Mouse (Mus musculus): ENCODE results near the gene Plk5.

Gene Plk5

DNA sequence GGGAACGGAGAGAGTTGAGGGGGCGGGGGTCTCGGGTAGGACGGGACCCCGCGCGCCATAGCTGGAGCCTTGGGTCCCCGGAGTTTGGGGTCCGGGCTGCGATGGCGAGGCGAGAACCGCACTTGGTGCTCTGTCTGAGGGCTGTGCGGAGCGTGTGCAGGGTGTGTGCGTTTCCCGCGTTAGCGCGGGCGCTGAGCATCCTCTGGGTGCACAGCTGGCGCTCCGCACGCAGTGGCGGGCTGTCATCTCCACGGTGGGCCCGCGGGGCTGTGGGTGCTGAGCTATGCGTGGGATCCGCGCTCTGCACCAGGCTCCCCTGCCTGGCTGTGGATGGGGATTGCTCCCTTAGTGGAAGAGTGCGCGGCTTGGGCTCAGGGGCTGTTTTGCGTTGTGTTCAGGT lies 478 bp downstream of the Plk5 start:
- DNase-seq (ENCODE audit: low spot score in 2 of 2), result no peak

DNA sequence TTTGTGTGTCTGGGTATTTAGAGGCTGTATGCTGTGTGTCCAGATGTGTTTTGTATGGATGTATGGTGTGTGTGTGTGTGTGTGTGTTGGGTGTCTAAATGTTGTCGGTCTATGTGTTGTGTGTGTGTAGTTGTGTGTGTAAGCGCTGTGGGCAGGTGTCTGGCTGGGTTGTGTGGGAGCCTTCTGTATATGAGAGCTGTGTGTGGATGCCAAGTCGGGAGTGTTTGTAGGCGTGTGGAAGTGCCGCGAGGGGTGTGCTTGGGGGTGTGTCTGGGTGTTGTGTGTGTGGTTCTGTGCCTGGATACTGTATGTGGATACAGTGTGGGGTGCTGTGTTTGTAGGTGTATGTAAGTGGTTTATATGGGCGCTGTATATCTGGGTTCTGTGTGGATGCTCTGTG lies 1.1 kb downstream of the Plk5 start:
- DNase-seq (ENCODE audit: low spot score in 2 of 2), result no peak

DNA sequence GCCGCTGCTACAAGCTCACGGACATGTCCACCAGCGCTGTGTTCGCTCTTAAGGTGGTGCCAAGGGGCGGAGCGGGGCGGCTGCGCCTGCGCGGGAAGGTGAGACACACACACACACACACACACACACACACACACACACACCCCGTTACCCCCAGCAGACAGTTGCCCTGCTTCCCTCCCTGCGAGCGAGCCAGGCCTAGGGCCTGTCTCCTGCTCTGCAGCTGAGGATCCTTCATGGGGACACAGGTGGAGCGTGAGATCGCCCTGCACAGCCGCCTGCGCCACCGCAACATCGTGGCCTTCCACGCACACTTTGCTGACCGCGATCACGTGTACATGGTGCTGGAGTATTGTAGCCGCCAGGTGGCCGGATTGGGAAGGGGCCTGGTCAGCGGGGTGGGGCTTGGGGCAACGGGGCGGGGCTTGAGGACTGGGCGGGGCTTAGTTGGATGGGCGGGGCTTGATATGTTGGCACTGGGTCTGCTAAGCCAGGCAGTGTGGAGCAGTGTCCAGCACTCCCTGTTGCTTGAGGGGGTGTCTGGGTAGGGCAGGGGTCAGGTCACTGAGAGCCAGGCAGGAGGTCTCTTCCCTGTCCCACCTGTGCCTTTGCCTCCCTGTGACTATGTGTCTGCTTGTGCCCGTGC lies 1.9 kb downstream of the Plk5 start:
- DNase-seq (ENCODE audit: low spot score in 2 of 2), result no peak

DNA sequence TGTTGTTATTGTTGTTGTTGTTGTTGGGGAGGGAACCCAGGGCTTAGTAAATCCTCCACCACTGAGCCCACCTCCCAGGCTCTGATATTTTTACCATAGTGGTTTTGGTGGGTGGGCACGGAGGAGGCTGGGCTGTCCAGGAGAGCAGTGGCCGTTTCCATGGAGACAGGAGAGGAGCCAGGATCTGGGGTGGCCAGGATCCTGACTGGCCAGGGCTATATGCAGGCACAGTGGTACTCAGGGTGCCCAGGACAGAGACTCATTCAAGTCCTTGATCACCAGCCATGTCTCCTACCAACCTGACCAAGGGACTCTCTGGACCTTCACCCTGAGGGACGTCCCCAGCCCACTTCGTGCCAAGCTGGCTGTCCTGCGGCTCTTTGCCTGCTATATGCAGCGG lies 7.5 kb downstream of the Plk5 start:
- DNase-seq (ENCODE audit: low spot score in 2 of 2), result no peak

DNA sequence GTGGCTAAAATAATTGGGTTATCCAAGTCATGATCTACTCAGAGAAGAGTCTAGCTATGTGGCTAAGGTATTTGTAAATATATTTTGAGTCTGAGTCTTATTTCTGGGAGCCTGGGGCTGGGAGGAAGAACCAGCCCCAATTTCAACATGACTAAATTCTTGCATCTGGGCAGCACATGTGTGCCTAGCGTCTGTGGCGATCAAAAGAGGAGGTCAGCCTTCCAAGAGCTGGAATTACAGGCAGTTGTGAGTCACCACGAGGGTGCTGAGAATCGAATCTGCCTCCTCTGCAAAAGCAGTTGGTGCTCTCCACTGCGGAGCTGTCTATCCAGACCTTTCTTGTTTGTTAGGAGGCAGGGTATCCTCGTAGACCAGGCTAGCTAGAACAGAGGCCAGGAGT lies 9.5 kb downstream of the Plk5 start:
- no peak for DNase-seq (ENCODE audit: low spot score in 2 of 2)

DNA sequence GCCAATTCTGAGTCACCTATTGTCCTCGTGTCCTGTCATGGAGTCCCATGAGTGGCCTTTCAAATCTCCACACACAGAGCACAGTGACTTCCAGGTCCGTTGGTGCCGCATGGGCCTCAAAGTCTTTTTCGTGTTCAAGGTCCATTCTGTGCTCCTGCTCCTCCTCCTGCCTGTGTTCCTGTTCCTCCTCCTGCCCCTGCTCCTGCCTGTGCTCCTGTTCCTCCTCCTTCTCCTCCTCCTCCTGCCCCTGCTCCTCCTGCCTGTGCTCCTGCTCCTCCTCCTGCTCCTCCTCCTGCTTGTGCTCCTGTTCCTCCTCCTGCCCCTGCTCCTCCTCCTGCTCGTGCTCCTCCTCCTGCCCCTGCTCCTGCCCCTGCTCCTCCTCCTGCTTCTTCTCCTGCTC lies 11.7 kb downstream of the Plk5 start:
- no peak for DNase-seq (ENCODE audit: low spot score in 2 of 2)

DNA sequence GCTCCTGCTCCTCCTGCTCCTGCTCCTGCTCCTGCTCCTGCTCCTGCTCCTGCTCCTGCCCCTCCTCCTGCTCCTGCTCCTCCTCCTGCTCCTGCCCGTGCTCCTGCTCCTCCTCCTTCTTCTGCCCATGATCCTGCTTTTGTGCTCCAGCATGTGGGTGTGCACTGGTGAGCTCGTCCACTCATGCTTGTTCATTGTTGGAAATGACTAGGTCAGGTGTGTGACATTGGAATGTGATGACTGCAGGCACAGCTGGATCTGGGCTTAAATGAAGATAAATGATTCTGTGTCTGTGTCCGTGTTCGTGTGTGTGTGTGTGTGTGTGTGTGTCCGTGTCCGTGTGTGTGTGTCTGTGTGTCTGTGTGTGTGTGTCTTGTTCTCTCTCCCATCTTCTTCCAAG lies 12.1 kb downstream of the Plk5 start:
- DNase-seq (ENCODE audit: low spot score in 2 of 2), result no peak

DNA sequence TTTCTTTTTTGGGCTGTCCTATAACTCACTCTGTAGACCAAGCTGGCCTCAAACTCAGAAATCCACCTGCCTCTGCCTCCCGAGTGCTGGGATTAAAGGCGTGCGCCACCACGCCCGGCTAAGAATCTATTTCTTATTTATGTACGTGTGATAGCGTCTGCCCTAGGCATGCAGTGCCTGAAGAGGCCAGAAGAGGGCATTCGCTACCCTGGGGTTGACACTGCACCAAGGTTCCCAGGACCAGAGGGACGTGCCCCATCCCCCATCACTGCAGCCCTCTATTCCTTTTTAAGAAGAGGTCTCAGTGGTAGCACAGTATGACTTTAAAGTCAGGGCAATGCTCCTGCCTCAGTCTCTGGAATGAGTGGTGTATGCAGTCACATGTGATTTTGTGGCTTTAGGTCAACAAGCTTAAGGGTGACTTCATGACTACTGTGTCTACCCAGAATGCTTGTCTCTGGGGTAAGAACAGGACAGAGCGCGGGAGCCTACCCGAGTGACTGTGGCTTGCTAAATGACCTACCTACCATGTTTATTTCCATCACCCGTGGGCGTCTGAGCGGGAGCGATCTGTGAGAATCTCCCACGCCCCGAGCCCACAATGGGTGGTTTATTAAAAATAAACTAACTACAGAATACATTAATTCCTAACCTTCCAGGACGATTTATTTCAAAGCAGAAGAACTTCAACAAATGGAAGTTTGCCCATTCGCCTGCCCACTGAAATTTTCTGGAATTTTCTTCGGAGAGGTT lies 13.9 kb downstream of the Plk5 start:
- DNase-seq (ENCODE audit: low spot score in 2 of 2), result peak in 1 of 2 experiments; percentile 49

DNA sequence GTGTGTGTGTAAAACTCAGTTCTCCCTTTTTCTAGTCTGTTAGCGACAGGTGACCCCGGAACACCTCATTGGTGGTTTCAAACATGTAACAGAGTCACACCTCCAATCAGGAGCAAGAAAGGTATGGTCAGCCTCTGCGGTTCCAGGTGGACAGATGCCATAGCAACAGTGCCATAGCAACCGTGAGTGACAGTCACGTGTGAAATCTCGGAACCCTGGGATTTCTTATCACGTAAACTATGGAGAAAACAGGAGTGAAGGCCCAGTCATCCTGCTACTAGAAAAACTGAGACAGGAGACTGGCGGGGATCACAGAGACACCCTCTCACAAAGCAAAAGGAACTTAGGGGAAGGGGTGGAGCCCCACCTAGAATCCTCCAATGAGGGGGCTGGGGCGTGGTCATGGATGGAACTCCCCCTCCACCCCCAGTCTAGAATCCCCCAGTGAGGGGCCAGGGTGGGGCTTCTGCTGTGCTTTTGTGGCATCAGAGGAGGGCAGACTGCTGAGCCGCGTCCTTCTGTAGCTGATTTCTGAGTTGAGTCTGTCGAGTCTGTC lies 15.2 kb downstream of the Plk5 start:
- peak in 1 of 2 experiments; percentile 53 for DNase-seq (ENCODE audit: low spot score in 2 of 2)

DNA sequence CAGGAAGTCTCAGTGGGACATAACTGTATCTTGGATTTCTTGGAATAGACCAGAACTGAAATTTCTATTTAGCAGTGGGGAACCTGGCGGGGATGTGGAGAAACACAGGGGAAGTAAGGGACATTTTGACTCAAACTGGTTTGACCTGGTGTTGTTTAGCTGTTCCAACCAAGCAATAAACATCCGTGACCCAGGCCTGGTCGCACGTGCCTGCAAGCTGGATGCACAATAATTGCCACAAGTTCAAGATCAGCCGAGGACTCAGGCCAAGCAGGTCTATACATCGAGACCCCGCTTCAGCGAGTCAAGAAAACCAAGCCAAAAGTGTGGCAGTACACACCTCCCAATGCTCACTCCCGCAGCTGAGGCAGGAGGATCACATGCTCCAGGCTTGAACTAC lies 15.7 kb downstream of the Plk5 start:
- DNase-seq (ENCODE audit: low spot score in 2 of 2), result no peak

DNA sequence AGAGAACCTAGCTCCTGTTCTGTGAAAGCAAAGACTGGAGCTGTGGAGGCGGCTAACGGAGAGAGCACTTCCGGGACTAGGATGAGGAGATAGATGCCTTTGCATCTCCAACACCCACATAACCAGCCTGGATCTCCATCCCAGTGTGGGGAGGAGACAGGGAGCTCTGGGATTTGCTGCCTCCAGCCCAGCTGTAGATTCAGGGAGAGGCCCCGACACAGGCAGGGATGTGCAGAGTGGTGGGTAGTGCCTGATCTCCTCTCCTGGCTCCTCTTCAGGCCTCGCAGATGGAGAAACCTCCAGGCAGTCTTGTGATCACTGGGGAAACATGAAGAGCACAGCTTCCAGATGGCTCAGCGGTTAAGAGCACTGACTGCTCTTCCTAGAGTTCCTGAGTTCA lies 16.4 kb downstream of the Plk5 start:
- no peak for DNase-seq (ENCODE audit: low spot score in 2 of 2)

DNA sequence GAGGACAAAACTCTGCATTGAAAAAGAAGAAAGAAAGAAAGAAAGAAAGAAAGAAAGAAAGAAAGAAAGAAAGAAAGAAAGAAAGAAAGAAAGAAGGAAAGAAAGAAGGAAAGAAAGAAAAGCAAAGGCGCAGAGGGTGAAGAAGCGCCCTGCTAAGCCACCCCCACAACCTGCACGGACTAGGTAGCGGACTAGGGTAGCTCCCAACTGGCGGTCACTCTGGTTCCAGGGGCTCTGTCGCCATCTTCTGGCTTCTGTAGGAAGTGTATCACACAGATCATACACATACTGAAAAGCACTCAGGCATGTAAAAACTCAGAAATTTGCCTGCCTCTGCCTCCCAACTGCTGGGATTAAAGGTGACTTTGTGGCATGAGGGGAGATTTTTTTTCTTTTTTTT lies 17.8 kb downstream of the Plk5 start:
- peak; percentile 83 to 90 for DNase-seq (ENCODE audit: low spot score in 2 of 2)

DNA sequence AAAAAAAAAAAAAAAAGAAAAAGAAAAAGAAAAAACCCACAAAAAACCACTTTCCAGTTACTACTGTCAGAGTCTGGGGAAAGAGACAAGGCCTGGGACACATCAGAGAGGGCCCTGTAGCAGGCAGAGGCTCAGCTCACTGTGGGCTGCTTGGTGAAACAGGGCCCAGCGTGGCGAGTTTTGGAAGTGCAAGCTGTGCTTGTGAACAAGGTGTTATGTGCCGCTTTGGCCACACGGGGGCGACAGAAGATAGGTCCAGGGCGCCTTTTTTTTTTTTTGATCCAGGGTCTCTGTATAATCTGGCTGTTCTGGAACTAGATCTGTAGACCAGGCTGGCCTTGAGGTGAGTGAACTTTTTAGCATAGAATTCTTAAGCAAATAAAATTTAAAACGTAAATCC lies 19.9 kb downstream of the Plk5 start:
- DNase-seq (ENCODE audit: low spot score in 2 of 2), result peak; percentile 91 to 98

DNA sequence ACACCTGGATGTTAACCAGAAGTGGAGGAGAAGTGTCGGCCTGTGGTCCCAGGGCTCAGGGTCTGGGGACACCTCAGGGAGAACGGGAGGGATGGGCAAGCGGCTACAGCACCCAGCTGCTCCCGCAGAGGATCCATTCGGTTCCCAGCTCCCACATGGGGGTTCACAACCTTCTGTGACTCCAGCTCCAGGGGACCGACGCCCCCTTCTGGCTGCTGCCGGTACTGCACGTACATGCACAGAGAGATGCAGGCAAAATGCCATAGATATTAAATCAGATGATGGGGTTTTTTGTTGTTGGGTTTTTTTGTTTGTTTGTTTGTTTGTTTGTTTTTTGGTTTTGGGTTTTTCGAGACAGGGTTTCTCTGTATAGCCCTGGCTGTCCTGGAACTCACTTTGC lies 21.5 kb downstream of the Plk5 start:
- DNase-seq (ENCODE audit: low spot score in 2 of 2), result peak; percentile 52 to 84

DNA sequence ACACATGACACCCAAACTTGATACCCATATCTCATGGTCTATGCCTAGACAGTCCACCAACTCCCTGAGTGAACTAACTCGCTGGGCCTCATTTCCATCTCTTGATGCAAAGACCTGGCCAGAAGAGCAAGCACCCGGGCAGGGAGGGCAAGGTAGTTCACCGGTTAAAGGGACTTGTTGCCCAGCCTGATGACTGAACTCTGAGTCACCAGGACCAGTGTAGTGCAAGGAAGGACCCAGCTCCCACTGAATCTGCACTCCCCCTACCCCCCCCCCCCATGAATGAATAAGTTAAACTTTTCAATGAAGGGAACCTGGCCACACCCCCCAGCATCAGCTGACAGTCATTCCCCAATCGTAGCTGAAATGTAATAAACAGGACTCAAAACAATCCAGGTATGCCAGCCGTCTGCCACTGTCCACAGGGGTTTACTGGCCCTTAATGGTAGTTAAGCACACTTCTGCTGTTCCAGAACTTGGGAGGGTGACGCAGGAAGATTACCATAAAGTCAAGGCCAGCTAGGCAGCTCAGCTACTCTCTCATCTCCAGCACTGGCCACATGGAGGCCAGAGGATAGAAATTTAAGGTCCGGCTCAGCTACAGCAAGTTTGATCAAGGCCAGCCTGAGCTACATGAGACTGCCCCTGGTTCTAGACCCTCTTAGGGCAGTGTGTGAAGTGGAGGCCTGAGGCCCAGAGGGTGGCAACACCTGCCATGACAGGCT lies 26.5 kb downstream of the Plk5 start:
- DNase-seq (ENCODE audit: low spot score in 2 of 2), result no peak

DNA sequence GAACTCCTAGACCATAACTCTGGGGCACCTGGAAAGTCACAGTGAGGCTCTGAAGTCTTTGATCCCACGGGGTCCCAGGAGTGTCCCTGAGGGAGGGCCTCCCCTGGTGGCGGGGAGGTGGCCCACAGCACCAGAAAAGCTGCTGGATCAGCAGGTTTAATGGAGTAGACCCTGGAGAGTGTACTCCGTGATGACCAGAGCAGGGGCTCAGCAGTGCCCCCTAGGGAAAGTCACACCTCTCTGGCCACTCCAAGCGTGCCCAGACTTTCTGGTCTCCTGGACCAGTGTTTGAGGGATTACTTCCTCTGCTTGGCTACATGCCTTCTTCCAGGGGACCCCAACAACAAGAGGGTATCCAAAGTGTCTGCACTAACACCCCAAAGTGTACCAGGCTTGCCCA lies 27.2 kb downstream of the Plk5 start:
- no peak for DNase-seq (ENCODE audit: low spot score in 2 of 2)

DNA sequence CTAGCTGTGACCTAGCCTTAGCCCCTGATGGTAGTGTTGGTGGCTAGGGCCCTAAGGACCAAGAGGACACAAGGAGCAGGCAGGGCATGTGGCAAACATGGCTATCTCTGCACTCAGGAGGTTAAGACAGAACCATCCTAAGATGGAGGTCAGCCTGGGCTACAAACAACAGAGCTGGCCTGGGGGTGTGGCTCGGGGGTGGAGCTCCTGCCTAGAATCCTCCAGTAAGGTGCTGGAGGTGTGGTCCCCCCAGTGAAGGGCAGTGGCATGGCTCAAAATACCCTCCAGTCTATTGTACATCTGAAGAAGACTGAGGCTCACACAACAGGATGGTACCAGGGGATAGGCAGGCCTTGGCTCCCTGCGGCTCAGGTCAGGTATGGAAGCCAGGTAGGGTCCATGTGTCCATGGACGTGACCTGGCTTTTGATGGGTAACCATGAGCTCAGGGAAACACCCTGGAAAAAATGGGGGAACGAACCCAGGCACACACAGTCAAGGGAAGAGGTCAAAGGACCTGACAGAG lies 27.9 kb downstream of the Plk5 start:
- DNase-seq (ENCODE audit: low spot score in 2 of 2), result no peak

DNA sequence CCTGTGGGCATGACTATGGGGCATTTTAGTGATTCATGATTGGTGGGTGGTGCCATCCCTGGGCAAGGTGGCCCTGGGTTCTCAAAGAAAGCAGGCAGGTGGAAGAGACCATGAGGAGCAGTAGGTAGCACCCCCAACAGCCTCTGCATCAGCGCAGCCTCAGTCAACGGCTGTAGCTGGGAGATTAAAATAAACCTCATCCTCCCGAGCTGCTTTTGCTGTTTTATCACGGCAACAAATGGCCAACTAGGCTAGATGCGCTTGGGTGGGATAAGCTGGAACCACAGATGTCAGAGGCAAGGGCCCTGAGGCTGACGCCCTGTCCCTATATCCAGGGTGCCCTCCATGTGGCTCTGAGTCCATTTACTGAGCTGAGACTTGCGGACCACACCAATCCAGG lies 28.4 kb downstream of the Plk5 start:
- peak in 1 of 2 experiments; percentile 49 for DNase-seq (ENCODE audit: low spot score in 2 of 2)

DNA sequence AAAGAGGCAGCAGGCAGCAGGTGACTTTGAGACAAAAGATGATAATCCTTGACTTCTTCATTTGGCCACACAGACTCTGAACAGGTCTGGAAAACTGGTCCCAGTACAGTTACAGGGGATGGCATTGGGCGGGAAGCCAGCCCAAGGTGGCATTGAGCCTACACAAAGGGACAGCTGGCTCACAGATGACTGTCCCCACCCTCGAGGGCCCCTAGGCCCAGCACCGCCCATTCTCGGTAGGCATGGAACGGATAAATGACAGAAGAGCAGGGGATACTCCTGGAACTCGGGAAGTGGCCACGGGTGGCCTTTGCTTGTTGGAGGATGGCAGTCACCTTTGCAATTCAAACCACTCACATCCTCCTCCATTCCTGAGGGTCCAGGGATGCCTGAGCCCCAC lies 29.1 kb downstream of the Plk5 start:
- DNase-seq (ENCODE audit: low spot score in 2 of 2), result no peak

DNA sequence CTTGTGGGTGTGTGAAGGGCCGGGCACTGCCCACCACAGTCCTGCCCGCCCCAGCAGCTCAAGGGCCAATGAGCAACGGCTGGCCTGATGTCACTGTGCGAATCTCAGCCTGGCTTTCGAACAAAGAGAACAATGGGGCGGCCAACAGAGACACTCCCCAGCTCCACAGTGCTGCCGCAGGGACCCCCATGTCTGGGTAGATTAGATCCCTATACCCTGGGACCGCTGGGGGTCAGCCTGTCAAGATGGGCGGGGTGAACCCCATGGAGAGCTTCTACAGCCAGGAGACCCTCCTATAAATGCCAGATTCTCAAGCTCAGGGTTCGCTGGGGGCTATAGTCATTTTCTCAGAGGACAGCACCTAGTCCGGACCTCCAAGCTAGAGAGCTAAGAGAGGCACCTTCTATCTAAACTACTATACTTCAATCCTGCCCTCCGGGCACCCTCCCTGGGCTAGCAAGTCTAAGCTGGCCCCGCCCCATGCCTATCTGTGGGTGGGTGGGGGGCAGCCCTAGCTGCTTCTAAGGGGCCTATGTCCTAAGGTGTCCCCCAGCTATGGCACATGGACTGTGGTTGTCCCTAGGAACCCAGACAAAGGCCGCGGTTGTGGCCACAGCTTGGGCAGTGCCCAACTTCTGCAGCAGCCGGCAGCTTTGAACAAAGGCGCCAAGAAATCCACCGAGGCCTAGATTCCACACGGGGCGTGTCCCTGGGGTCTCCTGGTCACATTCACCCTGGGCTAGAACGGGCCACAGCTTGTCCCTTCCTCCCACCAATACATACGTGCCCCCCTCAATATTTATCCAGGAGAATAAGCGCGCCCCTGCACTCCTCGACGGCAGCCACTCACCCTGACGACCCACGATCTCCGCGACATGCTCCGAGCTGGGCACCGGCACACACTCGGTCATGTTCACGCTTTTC lies 29.8 kb downstream of the Plk5 start:
- no peak for DNase-seq (ENCODE audit: low spot score in 2 of 2)

DNA sequence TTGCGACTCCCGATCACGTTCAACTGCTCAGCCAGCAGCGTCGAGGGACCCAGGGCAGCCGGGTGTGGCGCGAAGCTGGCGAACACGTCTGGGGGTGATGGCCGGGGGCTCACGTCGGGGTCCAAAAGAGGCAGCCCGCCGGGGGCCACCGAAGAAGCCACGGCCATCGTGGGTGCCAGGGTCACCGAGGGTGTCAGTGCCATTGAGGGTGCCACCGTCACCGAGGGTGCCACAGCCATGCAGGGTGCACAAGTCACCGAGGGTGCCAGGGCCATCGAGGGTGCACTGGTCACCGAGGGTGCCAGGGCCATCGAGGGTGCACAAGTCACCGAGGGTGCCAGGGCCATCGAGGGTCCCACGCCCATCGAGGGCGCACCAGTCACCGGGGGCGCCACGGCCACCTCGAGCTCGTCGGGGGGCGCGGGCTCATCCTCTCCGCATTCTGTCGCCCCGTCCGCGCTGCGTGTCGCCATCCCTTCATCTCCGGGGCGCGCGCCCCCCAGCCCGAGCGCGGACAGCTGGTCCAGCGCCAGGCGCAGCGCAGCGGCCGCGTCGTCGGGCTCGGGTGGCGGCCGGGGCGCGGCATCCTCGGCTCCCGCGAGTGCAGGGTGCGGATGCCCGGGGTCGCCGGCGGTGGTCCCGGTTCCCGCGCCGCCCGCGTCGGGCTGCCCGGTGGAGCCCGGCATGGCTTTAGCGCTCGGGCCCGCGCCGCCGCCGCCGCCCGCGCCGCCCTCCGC lies 30.6 kb downstream of the Plk5 start:
- no peak for DNase-seq (ENCODE audit: low spot score in 2 of 2)

Data from spleen, postnatal 4 days (tissue).